Mouse (Mus musculus) cortical plate, adult 2 months (tissue): ENCODE measurements around the gene Mt4.

Experiments
- CTCF ChIP-seq: fragments of 200-500 bp; IDR thresholded peaks from 2 replicates; pipeline ENCODE4 v1.5.1; 2011; ENCODE audit warnings: mild to moderate bottlenecking, control low read depth, low read length; ENCODE audit not compliant: insufficient read depth; ENCODE audit errors: extremely low read depth
- POLR2A ChIP-seq: fragments of 200-500 bp; IDR thresholded peaks from 2 replicates; pipeline ENCODE4 v1.6.1; 2011; ENCODE audit warnings: mild to moderate bottlenecking, low read length, control low read depth; ENCODE audit not compliant: insufficient read depth; ENCODE audit errors: extremely low read depth

GRCm38 (mm10) chr8:94127711-94128110, 9.3 kb upstream of the Mt4 start:
- TF ChIP-seq CTCF = no peak
- TF ChIP-seq POLR2A = no peak
